Mouse (Mus musculus): ENCODE data around the gene Fam160b1. TPM values are rescaled to one million over a fixed set of nuclear protein-coding genes. Genes with fewer than 3 reads are reported as not detected.

Fam160b1 gene
- polyA plus RNA-seq, 1 experiment from 2014 or later = 13.5 TPM

DNA sequence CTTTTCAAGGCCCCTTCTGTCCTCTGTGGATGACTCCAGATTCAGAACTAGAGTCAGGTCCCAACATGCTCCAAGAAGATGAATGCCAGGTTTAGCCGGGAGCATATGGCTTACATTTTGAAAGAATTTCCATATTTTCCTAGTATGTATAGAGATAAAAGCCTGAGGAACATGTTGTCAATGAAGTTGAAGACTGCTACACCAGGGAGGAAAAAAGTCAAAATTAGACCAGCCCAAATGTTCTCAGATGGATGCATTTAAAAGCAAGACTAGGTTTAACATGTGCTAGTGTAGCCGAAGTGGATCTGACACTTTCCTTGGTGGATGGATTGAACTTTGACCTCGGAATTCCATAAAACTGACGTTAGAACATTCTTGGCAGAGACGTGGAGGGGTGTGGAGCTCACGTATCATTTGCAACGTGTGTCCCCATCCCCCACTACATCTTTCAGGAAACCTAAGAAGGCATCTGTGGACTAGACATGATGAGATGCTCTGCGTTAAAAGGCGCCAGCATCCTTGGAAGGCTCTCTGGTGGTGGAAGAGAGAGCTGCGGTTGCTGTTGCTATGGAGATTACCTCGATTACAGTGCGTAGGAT lies 8.0 kb upstream of the Fam160b1 start:
- Histone ChIP-seq H3K27me3 (no peaks in the 10 kb centered on the region), H3K4me2 (no peak overlapping the region), H3K27ac (no peak overlapping the region), H3K9ac (no peak overlapping the region), H3K4me3 (no peak overlapping the region), H3K4me1 (replicated peaks) (peaks cover 4% of the 10 kb centered on the region; the same call in 1 of the 2 replicates), H3K36me3 (no peaks in the 10 kb centered on the region), H3K9me3 (no peaks in the 10 kb centered on the region)
- ATAC-seq (ENCODE audit: low FRiP score) = no peak
- 90% methylated on average over 12 of the region's 12 CpGs for WGBS

DNA sequence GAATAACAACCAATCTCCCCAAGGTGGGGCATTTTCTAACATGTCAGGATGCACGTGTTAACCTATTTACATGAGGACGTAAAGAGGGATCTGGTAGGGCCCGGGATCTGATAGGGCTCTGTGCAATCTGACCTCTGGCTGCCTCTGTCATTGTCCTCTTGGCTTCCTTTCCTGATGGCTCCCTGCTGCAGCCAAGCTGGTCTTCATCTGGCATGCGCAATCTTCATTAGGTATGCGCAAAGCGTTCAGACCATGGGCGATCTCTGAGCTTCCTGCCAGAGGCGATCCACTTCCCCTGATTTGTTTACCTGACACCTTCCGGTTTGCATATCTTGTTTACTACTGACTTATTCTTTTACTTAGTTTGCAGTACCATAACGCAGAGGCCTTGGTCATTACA lies 7.3 kb upstream of the Fam160b1 start:
- Histone ChIP-seq H3K4me2 (no peak overlapping the region), H3K36me3 (no peaks in the 10 kb centered on the region), H3K4me3 (no peak overlapping the region), H3K9ac (no peak overlapping the region), H3K27me3 (no peaks in the 10 kb centered on the region), H3K9me3 (no peaks in the 10 kb centered on the region), H3K4me1 (replicated peaks) (peaks cover 4% of the 10 kb centered on the region; the same call in 1 of the 2 replicates), H3K27ac (no peak overlapping the region)
- 78% methylated on average over 10 of the region's 10 CpGs for WGBS
- no peak for ATAC-seq (ENCODE audit: low FRiP score)

GRCm38 (mm10) chr19:57354050-57354449 lies 6.4 kb upstream of the Fam160b1 start:
- no peak overlapping the region for H3K4me3 ChIP-seq
- ATAC-seq (ENCODE audit: low FRiP score) = no peak
- H3K4me2 ChIP-seq = no peak overlapping the region
- H3K27me3 ChIP-seq = no peaks in the 10 kb centered on the region
- WGBS = 85% methylated on average over 11 of the region's 11 CpGs
- H3K4me1 ChIP-seq (replicated peaks) = peaks cover 10% of the 10 kb centered on the region; the same call in 1 of the 2 replicates
- no peaks in the 10 kb centered on the region for H3K36me3 ChIP-seq
- H3K27ac ChIP-seq = no peak overlapping the region
- no peaks in the 10 kb centered on the region for H3K9me3 ChIP-seq
- H3K9ac ChIP-seq = no peak overlapping the region

DNA sequence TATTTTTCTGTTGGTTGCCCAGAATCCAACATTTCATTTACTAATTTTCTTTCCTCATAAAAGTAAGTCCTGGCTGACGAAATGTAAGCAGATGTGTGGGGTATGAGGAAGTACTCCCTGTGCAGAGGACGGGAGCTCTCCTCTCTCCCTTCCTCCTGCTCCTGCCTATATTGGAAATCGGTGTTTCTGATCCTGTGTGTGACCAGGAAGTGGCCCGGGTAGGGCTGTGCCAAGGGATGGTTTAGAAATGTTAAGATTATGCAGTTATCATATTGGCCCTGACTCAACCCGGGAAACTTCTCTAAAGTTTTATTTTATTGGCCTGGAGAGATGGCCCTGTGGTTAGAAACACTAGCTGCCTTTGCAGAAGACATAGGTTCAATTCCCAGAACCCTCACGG lies 5.8 kb upstream of the Fam160b1 start:
- Histone ChIP-seq H3K36me3 (no peaks in the 10 kb centered on the region), H3K4me3 (no peak overlapping the region), H3K4me1 (replicated peaks) (peaks cover 16% of the 10 kb centered on the region), H3K9ac (no peak overlapping the region), H3K27ac (no peak overlapping the region), H3K27me3 (no peaks in the 10 kb centered on the region), H3K9me3 (no peaks in the 10 kb centered on the region), H3K4me2 (no peak overlapping the region)
- 87% methylated on average over 6 of the region's 6 CpGs for WGBS
- no peak for ATAC-seq (ENCODE audit: low FRiP score)

DNA sequence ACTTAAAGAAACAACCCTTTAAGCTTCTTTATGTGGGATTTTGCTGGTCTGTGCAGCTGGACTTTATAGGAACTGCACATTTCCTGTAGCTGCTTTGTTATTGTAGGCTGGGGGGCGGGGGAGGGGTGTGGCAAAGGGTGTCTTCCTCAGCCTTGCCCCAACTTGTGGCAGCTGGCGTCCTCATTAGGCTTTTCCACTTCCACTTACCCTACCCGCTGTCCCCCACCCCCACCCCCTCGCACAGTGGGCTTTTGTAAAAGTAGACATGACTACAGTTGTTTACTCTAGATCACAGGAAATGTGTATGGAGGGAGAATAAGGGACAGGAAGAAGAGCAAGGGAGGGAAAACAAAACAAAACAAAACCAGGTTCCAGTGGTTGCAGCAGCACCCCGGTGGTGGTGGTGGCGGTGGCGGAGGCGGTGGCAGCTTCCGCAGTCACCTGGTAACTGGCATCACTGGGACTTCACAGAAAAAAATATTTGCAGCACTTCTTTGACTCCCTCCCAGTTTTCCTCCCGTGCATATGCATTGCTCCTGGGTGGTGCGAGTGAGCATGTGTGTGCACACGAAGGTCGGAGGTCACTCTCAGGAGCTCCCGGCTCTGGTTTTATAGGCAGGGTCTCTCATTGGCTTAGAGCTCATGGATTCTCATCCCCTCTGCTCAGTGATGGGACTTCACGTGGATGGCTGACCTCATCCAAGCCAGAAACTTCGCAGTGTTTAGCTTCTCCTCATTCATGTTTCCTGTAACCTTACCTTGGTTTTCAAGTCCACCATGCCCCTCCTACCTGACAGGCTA lies 4.8 kb upstream of the Fam160b1 start:
- peak overlapping the region; percentile 10; the same call in 1 of the 2 replicates for H3K27ac ChIP-seq

DNA sequence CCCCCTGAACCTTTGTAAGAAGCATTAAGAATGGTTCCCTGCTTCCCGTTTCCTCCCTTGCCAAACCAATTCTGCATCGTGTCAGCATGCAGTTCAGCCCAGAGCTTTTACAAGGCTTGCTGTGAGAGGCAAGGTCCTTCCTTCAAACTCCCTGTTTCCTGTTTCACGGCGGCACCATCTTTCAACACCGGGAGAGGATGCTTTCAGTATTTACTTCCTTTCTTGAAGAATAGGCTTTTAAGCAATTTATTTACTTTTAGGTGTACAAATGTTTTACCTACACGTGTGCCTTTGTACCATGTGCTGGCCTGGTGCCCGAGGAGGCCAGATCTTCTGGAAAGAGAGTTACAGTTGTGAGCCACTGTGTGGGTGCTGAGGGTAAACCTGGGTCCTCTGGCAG lies 4.2 kb upstream of the Fam160b1 start:
- no peaks in the 10 kb centered on the region for H3K27me3 ChIP-seq
- H3K9ac ChIP-seq = no peak overlapping the region
- no peak overlapping the region for H3K4me2 ChIP-seq
- peak overlapping the region; percentile 10; the same call in 1 of the 2 replicates for H3K27ac ChIP-seq
- no peak overlapping the region for H3K4me3 ChIP-seq
- ATAC-seq (ENCODE audit: low FRiP score) = no peak
- no peaks in the 10 kb centered on the region for H3K36me3 ChIP-seq
- 83% methylated on average over 7 of the region's 7 CpGs for WGBS
- no peaks in the 10 kb centered on the region for H3K9me3 ChIP-seq
- peaks cover 23% of the 10 kb centered on the region for H3K4me1 ChIP-seq (replicated peaks)

More for the DNA sequence above, 4.8 kb upstream of the Fam160b1 start:
- 77% methylated on average over 16 of the region's 16 CpGs for WGBS
- Histone ChIP-seq H3K4me2 (no peak overlapping the region), H3K36me3 (no peaks in the 10 kb centered on the region), H3K27me3 (no peaks in the 10 kb centered on the region), H3K4me3 (no peak overlapping the region), H3K9me3 (no peaks in the 10 kb centered on the region), H3K9ac (no peak overlapping the region), H3K4me1 (replicated peaks) (peaks cover 23% of the 10 kb centered on the region)
- no peak for ATAC-seq (ENCODE audit: low FRiP score)

GRCm38 (mm10) chr19:57357244-57357643 lies 3.2 kb upstream of the Fam160b1 start:
- H3K4me3 ChIP-seq = no peak overlapping the region
- H3K4me1 ChIP-seq (replicated peaks) = peaks cover 26% of the 10 kb centered on the region
- ATAC-seq (ENCODE audit: low FRiP score) = no peak
- no peak overlapping the region for H3K4me2 ChIP-seq
- no peak overlapping the region for H3K27ac ChIP-seq
- H3K36me3 ChIP-seq = no peaks in the 10 kb centered on the region
- 88% methylated on average over 6 of the region's 6 CpGs for WGBS
- no peaks in the 10 kb centered on the region for H3K9me3 ChIP-seq
- no peaks in the 10 kb centered on the region for H3K27me3 ChIP-seq
- no peak overlapping the region for H3K9ac ChIP-seq

- H3K4me1 ChIP-seq (replicated peaks) = peaks cover 31% of the 10 kb centered on the region
- H3K36me3 ChIP-seq = no peaks in the 10 kb centered on the region
- no peak overlapping the region for H3K4me3 ChIP-seq
- no peaks in the 10 kb centered on the region for H3K9me3 ChIP-seq
- ATAC-seq (ENCODE audit: low FRiP score) = no peak
- no peaks in the 10 kb centered on the region for H3K27me3 ChIP-seq
- no peak overlapping the region for H3K9ac ChIP-seq
- H3K4me2 ChIP-seq = no peak overlapping the region
- WGBS = 86% methylated on average over 5 of the region's 5 CpGs
- no peak overlapping the region for H3K27ac ChIP-seq
These were observed 2.7 kb upstream of the Fam160b1 start for GRCm38 (mm10) chr19:57357811-57358210.

DNA sequence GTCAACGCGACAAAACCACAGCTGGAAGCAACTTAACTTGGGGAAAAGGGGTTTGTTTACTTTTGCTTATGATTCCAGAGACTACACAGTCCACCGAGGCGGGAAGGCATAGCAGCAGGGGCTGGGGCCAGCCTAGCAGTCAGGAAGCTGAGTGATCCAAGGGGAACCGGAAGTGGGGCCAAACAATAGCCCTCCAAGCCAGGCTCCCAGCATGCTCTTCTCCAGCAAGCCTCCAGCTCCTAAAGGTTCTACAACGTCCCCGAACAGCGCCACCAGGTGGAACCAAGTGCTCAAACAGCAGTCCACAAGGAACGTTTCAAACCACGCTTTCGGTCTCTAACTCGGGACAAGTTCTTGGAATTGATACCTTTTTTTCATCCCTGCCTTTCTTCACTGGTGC lies 2.2 kb upstream of the Fam160b1 start:
- 80% methylated on average over 12 of the region's 12 CpGs for WGBS
- no peak for ATAC-seq (ENCODE audit: low FRiP score)

DNA sequence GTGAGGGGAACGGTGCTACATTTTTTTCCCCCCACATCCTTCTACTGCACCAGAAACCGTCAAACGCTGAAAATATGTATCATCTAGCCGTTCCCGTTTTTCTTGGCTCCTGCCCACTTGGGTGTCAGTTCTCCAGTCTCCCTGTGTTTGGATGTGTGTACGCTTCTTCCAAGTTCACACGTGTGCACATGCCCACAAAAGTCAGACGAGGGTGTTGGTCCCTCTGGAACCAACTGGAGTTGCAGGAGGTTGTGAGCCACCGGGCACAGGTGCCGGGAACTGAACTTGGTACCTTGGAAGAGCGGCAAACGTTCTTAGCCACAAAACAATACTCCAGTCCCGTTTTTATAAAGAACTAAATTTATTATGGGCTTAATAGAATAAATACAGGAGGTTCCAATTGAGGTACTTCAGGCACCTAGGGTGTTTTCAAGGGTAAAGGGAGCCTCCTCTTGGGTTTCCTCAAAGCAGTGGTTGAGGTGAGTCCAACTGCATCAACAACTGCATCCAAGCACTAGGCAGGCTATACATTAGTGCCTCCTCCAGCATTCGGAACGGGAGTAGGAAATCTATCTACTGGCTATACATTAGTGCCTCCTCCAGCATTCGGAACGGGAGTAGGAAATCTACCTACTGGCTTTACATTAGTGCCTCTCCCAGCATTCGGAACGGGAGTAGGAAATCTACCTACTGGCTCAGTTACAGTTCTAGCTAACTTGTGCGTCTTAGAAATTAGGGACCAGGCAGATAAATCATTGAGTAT lies 1.5 kb upstream of the Fam160b1 start:
- Histone ChIP-seq H3K27me3 (no peaks in the 10 kb centered on the region), H3K36me3 (no peaks in the 10 kb centered on the region), H3K27ac (0 out of 2 replicates have a peak overlapping the region, but pooled peaks have one; percentile 12), H3K9me3 (no peaks in the 10 kb centered on the region), H3K9ac (0 out of 2 replicates have a peak overlapping the region, but pooled peaks have one; percentile 53), H3K4me1 (replicated peaks) (peaks cover 39% of the 10 kb centered on the region), H3K4me2 (peak overlapping the region; percentile 71; the same call in 1 of the 2 replicates), H3K4me3 (no peak overlapping the region)
- 95% methylated on average over 20 of the region's 20 CpGs for WGBS
- no peak for ATAC-seq (ENCODE audit: low FRiP score)

More for the DNA sequence above, 2.2 kb upstream of the Fam160b1 start:
- Histone ChIP-seq H3K27me3 (no peaks in the 10 kb centered on the region), H3K4me3 (no peak overlapping the region), H3K36me3 (no peaks in the 10 kb centered on the region), H3K9ac (no peak overlapping the region), H3K4me1 (replicated peaks) (peaks cover 33% of the 10 kb centered on the region), H3K27ac (0 out of 2 replicates have a peak overlapping the region, but pooled peaks have one; percentile 12), H3K4me2 (0 out of 2 replicates have a peak overlapping the region, but pooled peaks have one; percentile 1), H3K9me3 (no peaks in the 10 kb centered on the region)

GRCm38 (mm10) chr19:57359701-57360326 lies 666 bp upstream of the Fam160b1 start:
- H3K9me3 ChIP-seq = no peaks in the 10 kb centered on the region
- H3K4me3 ChIP-seq = peak overlapping the region; percentile 95
- 0 out of 2 replicates have a peak overlapping the region, but pooled peaks have one; percentile 53 for H3K9ac ChIP-seq
- no peak for ATAC-seq (ENCODE audit: low FRiP score)
- 47% methylated on average over 10 of the region's 10 CpGs for WGBS
- H3K4me1 ChIP-seq (replicated peaks) = peaks cover 47% of the 10 kb centered on the region
- peak overlapping the region; percentile 71 for H3K4me2 ChIP-seq
- no peaks in the 10 kb centered on the region for H3K36me3 ChIP-seq
- no peaks in the 10 kb centered on the region for H3K27me3 ChIP-seq
- H3K27ac ChIP-seq = peak overlapping the region; percentile 98
